Comparison of ENCODE assay signal across 22 mouse cellular contexts in the genomic region with DNA sequence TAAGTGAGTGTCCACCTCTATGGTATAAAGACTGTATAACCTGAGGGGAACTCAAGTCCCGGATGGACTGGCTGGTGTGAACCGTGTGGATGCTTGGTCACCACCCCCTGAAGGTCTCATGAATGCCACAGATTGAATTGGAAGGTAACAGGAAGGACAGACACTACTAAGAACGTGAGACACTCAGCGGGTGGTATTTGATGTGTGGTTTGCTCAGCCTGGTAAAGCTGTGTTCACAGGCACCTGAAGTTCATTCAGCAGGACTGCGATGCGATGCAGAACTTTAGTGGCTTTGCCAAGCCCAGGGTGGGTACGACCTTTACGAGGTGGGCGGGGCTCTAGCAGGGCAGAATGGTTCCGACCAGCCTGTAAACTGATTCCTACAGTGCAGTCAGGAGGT. TPM values are rescaled to one million over a fixed set of nuclear protein-coding genes. Genes with fewer than 3 reads are reported as not detected.
DNase-seq lines count a peak whose midpoint lies in the region; ATAC-seq and TF ChIP-seq lines count a peak whose summit lies in the region.
"Had no signal": no experiment of that assay in that cellular context is flagged by ENCODE, and none has a peak within 500 bp of the region (broad histone marks: within the 10 kb centered on the region; RNA-seq: fewer than 3 reads in every experiment).

No protein-coding gene starts in this region.

- H3K4me3 ChIP-seq in limb, embryonic 12.5 days (replicated peaks) = no peak overlapping the region
- no peak overlapping the region for H3K4me3 ChIP-seq in limb, embryonic 10.5 days
- H3K4me3 ChIP-seq in E14TG2a.4 (replicated peaks; ENCODE audit: low read length) = peak overlapping the region; percentile 39
- no peak overlapping the region for H3K4me3 ChIP-seq in ES-E14 (ENCODE audit: insufficient read depth in 1 of 2, low read depth in 1 of 2, low read length in 2 of 2, poor library complexity in 1 of 2, severe bottlenecking in 1 of 2)
- H3K4me3 ChIP-seq: embryonic facial prominence, embryonic 10.5 days; gastrocnemius, adult 2 months; heart, embryonic 10.5 days; hindbrain, embryonic 12.5 days; intestine, embryonic 15.5 days had no signal

- WGBS in limb, embryonic 12.5 days = 31% methylated on average over 10 of the region's 10 CpGs
- 52% methylated on average over 10 of the region's 10 CpGs for WGBS in limb, embryonic 10.5 days

- no peak for TF ChIP-seq CTCF in E14TG2a.4 (conservative IDR thresholded peaks at IDR 0.05; ENCODE audit: low read length)

- H3K36me3 ChIP-seq in limb, embryonic 12.5 days = peaks cover 9% of the 10 kb centered on the region; the same call in 1 of the 2 replicates
- H3K36me3 ChIP-seq in limb, embryonic 10.5 days = peaks cover 34% of the 10 kb centered on the region
- peaks cover 38% of the 10 kb centered on the region for H3K36me3 ChIP-seq in E14TG2a.4 (ENCODE audit: insufficient read depth, low read length)
- no peaks in the 10 kb centered on the region; the same call in 1 of the 2 replicates for H3K36me3 ChIP-seq in ES-E14 (ENCODE audit: control insufficient read depth, insufficient read depth, low read length, poor library complexity, severe bottlenecking)
- H3K36me3 ChIP-seq: intestine, embryonic 15.5 days had no signal

- no peaks in the 10 kb centered on the region for H3K9me3 ChIP-seq in limb, embryonic 12.5 days
- no peaks in the 10 kb centered on the region for H3K9me3 ChIP-seq in limb, embryonic 10.5 days (replicated peaks)
- no peaks in the 10 kb centered on the region for H3K9me3 ChIP-seq in E14TG2a.4 (ENCODE audit: low read length)
- H3K9me3 ChIP-seq in ES-E14 (ENCODE audit: control insufficient read depth, insufficient read depth, low read depth, low read length) = no peaks in the 10 kb centered on the region
- H3K9me3 ChIP-seq: embryonic facial prominence, embryonic 10.5 days; heart, embryonic 10.5 days; hindbrain, embryonic 12.5 days; intestine, embryonic 15.5 days had no signal

- no peaks in the 10 kb centered on the region for H3K27me3 ChIP-seq in limb, embryonic 12.5 days
- no peaks in the 10 kb centered on the region for H3K27me3 ChIP-seq in limb, embryonic 10.5 days (ENCODE audit: low read depth, poor library complexity, severe bottlenecking)
- no peaks in the 10 kb centered on the region for H3K27me3 ChIP-seq in E14TG2a.4 (ENCODE audit: insufficient read depth, low read length)
- H3K27me3 ChIP-seq: hindbrain, embryonic 12.5 days; intestine, embryonic 15.5 days had no signal

- no peak overlapping the region for H3K9ac ChIP-seq in limb, embryonic 12.5 days (replicated peaks)
- no peak overlapping the region for H3K9ac ChIP-seq in ES-E14 (ENCODE audit: insufficient read depth, low read depth, low read length, poor library complexity, severe bottlenecking)
- H3K9ac ChIP-seq: hindbrain, embryonic 12.5 days; intestine, embryonic 15.5 days had no signal

- in situ Hi-C loops in ES-E14 (cut with MboI; ENCODE audit: low sequenced_read_pairs in 2 of 2, unreplicated experiment in 2 of 2) = no loop called here

- H3K4me1 ChIP-seq in limb, embryonic 12.5 days (replicated peaks) = peaks cover 25% of the 10 kb centered on the region
- peaks cover 17% of the 10 kb centered on the region for H3K4me1 ChIP-seq in limb, embryonic 10.5 days
- H3K4me1 ChIP-seq in E14TG2a.4 (replicated peaks; ENCODE audit: low read depth, low read length) = peaks cover 53% of the 10 kb centered on the region
- H3K4me1 ChIP-seq in ES-E14 (ENCODE audit: control insufficient read depth in 2 of 2, insufficient read depth in 2 of 2, low read length in 2 of 2, poor library complexity in 1 of 2) = peaks cover 4 to 22% of the 10 kb centered on the region in 2 experiments; a peak in 3 of 4 replicates

- no peak for ATAC-seq in limb, embryonic 12.5 days (ENCODE audit: insufficient number of reproducible peaks, insufficient read depth, low FRiP score, low TSS enrichment, low read depth)
- ATAC-seq: activated CD4-positive, CD25-positive, alpha-beta regulatory T cell, adult 4 months; hindbrain, postnatal 0 days; intestine, embryonic 15.5 days had no signal

- 0 out of 2 replicates have a peak overlapping the region, but pooled peaks have one; percentile 3 for H3K27ac ChIP-seq in limb, embryonic 12.5 days
- no peak overlapping the region for H3K27ac ChIP-seq in limb, embryonic 10.5 days
- peak overlapping the region; percentile 8 for H3K27ac ChIP-seq in ES-E14 (ENCODE audit: insufficient read depth, low read depth, low read length, poor library complexity, severe bottlenecking)
- H3K27ac ChIP-seq: embryonic facial prominence, embryonic 10.5 days; gastrocnemius, adult 2 months; heart, embryonic 10.5 days; hindbrain, embryonic 12.5 days; hindbrain, postnatal 0 days; intestine, embryonic 15.5 days had no signal

- H3K4me2 ChIP-seq in limb, embryonic 12.5 days = no peak overlapping the region
- H3K4me2 ChIP-seq: hindbrain, embryonic 12.5 days; intestine, embryonic 15.5 days had no signal

- no peak for DNase-seq in limb, embryonic 10.5 days (ENCODE audit: low spot score)
- DNase-seq in ES-E14 (ENCODE audit: low read depth, low spot score) = peak; percentile 61
- DNase-seq in induced T-regulatory cell, adult 2 months (ENCODE audit: low read depth) = peak; percentile 40
- DNase-seq in kidney, postnatal 25 days = no peak
- no peak for DNase-seq in heart, adult 8-10 months (ENCODE audit: low spot score)
- DNase-seq in kidney, postnatal 10 days = no peak
- DNase-seq: adrenal gland, postnatal 14 days; cerebellum, adult 11-12 months; cerebellum, adult 9-10 months; gastrocnemius, adult 2 months; gastrocnemius, postnatal 25 days; heart, postnatal 10 days; heart, postnatal 4 days had no signal

TF ChIP-seq in ES-E14, 5 proteins besides CTCF, POLR2A, EP300 and RAD21:
- TF ChIP-seq ZNF384 (IDR thresholded peaks at IDR 0.05; ENCODE audit: low read depth, low read length) = no peak
- no peak for TF ChIP-seq ZC3H11A (IDR thresholded peaks at IDR 0.05; ENCODE audit: borderline replicate concordance, low read depth, low read length)
- no peak for TF ChIP-seq MAFK (IDR thresholded peaks at IDR 0.05; ENCODE audit: insufficient read depth, low read depth, low read length)
- TF ChIP-seq HCFC1 (IDR thresholded peaks at IDR 0.05; ENCODE audit: borderline replicate concordance, insufficient read depth, low read length) = no peak
- no peak for TF ChIP-seq CHD2 (IDR thresholded peaks at IDR 0.05; ENCODE audit: low read depth, low read length)

RNA-seq across cellular contexts. Expression of a gene that starts 5.8 kb away (rescaled TPM):
- polyA plus RNA-seq in limb, embryonic 12.5 days (2016; fragmentation: Nextera tagmentation; extraction: Ambion mirVana) = 14.4 and 17.4 TPM in 2 replicates
- 18.0 and 21.3 TPM in 2 replicates for polyA plus RNA-seq in limb, embryonic 10.5 days (2016; fragmentation: Nextera tagmentation; extraction: Ambion mirVana)
- total RNA-seq in ES-E14 (2012; rRNA removed) = 18.5 and 22.4 TPM in 2 replicates
- total RNA-seq in heart, adult 8-10 months (2022) = 1 to 10 TPM; 7.6 to 8.5 (median 8.2) TPM

RNA-seq across cellular contexts. Expression of a gene that starts 23.2 kb away (rescaled TPM):
- polyA plus RNA-seq in limb, embryonic 12.5 days (2016; fragmentation: Nextera tagmentation; extraction: Ambion mirVana) = 1.9 and 2.9 TPM in 2 replicates
- 0.31 and 0.33 TPM in 2 replicates for polyA plus RNA-seq in limb, embryonic 10.5 days (2016; fragmentation: Nextera tagmentation; extraction: Ambion mirVana)
- total RNA-seq in ES-E14 (2012; rRNA removed) = 5.8 and 7.0 TPM in 2 replicates
- total RNA-seq in heart, adult 8-10 months (2022) = 1 to 10 TPM in 2 of 4 experiments, under 1 TPM in 2; 0.84 to 1.2 (median 0.98) TPM

RNA-seq across cellular contexts. Expression of a gene that starts 38.3 kb away (rescaled TPM):
- polyA plus RNA-seq in limb, embryonic 12.5 days (2016; fragmentation: Nextera tagmentation; extraction: Ambion mirVana) = 82.6 and 97.6 TPM in 2 replicates
- 73.7 and 86.7 TPM in 2 replicates for polyA plus RNA-seq in limb, embryonic 10.5 days (2016; fragmentation: Nextera tagmentation; extraction: Ambion mirVana)
- 30.4 and 39.5 TPM in 2 replicates for total RNA-seq in ES-E14 (2012; rRNA removed)
- 10 to 100 TPM; 23.3 to 34.7 (median 33.0) TPM for total RNA-seq in heart, adult 8-10 months (2022)

RNA-seq across cellular contexts. Expression of a gene that starts 43.2 kb away (rescaled TPM):
- polyA plus RNA-seq in limb, embryonic 12.5 days (2016; fragmentation: Nextera tagmentation; extraction: Ambion mirVana) = 1.5 and 1.6 TPM in 2 replicates
- 0.83 and 1.0 TPM in 2 replicates for polyA plus RNA-seq in limb, embryonic 10.5 days (2016; fragmentation: Nextera tagmentation; extraction: Ambion mirVana)
- 1.7 and 2.0 TPM in 2 replicates for total RNA-seq in ES-E14 (2012; rRNA removed)
- total RNA-seq in heart, adult 8-10 months (2022) = 1 to 10 TPM; 1.2 to 4.2 (median 2.8) TPM

RNA-seq across cellular contexts. Expression of a gene that starts 59.9 kb away (rescaled TPM):
- 32.6 and 37.0 TPM in 2 replicates for polyA plus RNA-seq in limb, embryonic 12.5 days (2016; fragmentation: Nextera tagmentation; extraction: Ambion mirVana)
- 20.2 and 24.9 TPM in 2 replicates for polyA plus RNA-seq in limb, embryonic 10.5 days (2016; fragmentation: Nextera tagmentation; extraction: Ambion mirVana)
- 56.1 and 117 TPM in 2 replicates for total RNA-seq in ES-E14 (2012; rRNA removed)
- 10 to 100 TPM; 32.8 to 40.4 (median 35.7) TPM for total RNA-seq in heart, adult 8-10 months (2022)
- total RNA-seq: granulocyte monocyte progenitor cell, adult 5-6 weeks had no signal

Comparison
In these comparisons a context has a peak if more than half of its experiments do, and no peak if none do; other contexts are left out.
1. DNase-seq: peak in ES-E14 (single experiment) and induced T-regulatory cell, adult 2 months (single experiment); none in limb, embryonic 10.5 days (single experiment), kidney, postnatal 25 days (0 of 2), heart, adult 8-10 months (single experiment) and kidney, postnatal 10 days (single experiment).